Mouse (Mus musculus): ENCODE data around the gene Nags.

GRCm38 (mm10) chr11:102156786-102157089 lies 11.4 kb downstream of the Nags start:
- TF ChIP-seq GATA1 (IDR thresholded peaks at IDR 0.05; ENCODE audit: low read length) (no peak), TAL1 (IDR thresholded peaks at IDR 0.05; ENCODE audit: low read length) (no peak)

All from erythroblast, embryonic 14.5 days (primary cell).